Mouse (Mus musculus) CD4-positive, CD25-positive, alpha-beta regulatory T cell, adult 4 months (primary cell): Measurements from ENCODE around the gene Cphx3. TPM values are rescaled to one million over a fixed set of nuclear protein-coding genes. Genes with fewer than 3 reads are reported as not detected.
"Not testable (repeated sequence)": the region's sequence is repeated elsewhere in the genome, so short reads cannot be mapped to it uniquely, and the experiment has no call there.

Experiments
- ATAC-seq: one replicate; pipeline ENCODE4 v1.8.0; 2017
- polyA plus RNA-seq, 2 experiments: library from polyadenylated mRNA; unstranded; fragments of 100-300 nt; shearing (Covaris generic); gene quantifications; one replicate each; pipeline ENCODE4 v1.2.1; 2017

Cphx3 gene
- polyA plus RNA-seq: not detected

DNA sequence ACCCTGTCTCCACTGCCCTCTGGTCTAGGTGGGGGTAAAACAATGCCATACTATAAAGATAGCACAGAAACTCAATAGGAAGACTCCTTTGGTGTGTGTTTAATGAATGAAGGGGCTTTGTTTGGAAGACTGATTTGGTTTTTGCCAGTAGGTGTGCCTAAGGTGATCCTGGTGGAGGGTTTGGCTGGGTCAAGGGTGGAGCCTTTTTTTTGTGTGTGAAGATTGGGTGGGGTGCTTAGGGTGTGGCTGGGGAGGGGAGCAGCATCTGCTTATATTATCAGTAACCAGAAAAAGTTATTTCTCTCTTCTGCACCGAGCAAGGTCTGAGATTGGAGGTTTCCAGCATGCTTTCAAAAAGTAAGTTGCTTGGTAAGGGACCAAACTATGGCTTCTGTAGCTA is at the start of gene Cphx3:
Gene Cphx3, plus strand, starts transcription at position 301 of the 400 bp plus-strand sequence.
- ATAC-seq: not testable (repeated sequence)

DNA sequence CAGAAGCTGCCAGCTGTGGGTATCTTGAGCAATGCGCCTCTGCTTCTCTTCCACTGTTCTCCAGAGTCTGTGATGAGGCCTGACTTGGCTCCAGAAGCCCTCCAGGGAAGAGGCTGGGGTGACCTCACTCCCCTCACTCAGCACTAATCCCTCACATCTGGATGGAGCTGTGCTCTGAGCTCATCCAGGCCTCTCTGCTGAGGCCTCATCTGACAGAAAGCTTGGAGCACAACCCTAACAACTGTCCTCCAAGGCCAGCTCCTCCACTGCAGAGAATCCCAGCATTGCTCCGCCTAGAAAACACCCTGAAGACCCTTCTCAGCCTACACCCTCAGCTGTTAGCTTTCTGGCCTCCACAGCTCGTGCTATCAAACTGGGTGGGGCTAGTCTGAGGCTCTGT is 47.7 kb upstream of the Cphx3 start:
- ATAC-seq: not testable (repeated sequence)

DNA sequence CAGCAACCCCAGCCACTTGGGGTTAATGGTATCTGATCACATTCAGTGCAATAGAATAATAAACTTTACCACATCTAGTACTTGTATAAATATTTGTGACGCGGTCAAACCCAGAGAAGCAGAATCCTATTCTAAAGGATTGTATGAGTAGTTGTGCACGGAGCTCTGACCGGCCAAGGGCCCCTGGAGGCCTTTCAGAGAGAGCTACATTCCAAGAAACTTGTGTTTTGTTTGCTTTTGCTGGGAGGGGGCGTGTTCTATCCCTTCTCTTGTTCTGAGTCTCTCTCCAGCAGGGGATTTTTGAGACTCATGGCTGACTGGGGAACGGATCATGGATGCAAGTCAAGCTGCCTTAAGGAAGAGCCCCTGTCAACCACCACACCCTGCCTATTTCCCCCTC is 46.7 kb upstream of the Cphx3 start:
- ATAC-seq: not testable (repeated sequence)

DNA sequence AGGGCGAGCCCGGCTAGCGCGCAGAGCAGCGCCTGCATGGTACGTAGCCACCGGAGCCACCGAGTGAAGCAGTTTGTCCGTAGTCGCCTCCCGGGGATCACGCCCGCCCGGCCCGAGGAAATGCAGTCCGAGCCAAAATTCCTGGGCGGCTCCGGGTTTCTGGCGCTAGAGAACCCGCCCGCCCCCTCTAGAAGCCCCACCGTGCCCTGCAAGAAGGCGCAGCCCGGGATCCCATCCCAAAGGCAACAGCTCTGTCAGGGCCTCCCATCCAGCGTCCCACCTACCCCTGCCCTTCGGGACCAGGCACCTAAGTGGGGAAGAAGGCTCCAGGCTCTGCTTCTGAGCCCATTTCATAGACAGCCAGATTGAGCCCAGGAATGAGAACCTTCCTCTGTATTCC is 39.5 kb upstream of the Cphx3 start, which contains the start of gene Gm9780:
Gene Gm9780, minus strand, starts transcription at position 101 of the 400 bp plus-strand sequence.
- not testable (repeated sequence) for ATAC-seq

- not testable (repeated sequence) for ATAC-seq
Observed at GRCm38 (mm10) chr14:26045007-26045406, 37.1 kb upstream of the Cphx3 start.

GRCm38 (mm10) chr14:26047026-26047425 is 35.1 kb upstream of the Cphx3 start:
- ATAC-seq: peak; percentile 47

DNA sequence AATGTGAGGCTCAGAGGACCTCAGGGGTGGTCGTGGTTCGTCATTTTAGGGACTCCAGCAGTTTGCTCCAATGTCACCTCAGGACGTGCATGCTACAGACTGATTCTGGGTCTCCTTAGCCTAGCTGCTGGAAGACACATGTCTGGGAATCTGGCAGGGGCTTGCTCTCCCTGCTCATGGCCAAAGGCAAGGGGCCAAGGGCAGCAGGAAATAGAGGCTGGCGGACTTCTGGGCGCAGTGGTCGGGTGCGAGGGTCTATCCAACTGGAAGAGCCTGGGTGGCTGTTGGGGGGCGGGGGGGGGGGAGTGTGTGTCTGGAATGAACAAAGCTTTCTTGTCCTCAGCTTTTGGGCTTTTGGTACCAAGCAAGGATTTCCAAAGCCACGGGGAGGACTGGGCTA is 33.3 kb upstream of the Cphx3 start:
- not testable (repeated sequence) for ATAC-seq

DNA sequence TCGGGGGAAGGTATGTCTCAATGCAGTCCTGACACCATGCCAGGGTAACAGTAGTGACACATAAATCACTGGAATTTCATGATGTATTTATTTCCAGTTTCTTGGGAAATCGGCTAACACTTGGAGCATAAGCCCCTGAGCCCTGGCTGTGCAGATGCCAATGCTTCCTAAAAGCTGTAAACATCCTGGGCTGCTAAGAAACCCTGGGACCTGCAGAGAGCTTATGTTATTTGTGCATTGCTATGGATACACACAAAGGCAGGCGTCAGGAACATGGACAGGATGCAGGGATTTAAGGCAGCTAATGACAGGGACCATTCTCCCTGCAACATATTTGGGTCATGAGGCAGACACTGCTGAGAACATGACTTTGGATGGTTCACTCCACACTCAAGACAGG is 23.9 kb upstream of the Cphx3 start:
- not testable (repeated sequence) for ATAC-seq

GRCm38 (mm10) chr14:26059362-26059761 is 22.7 kb upstream of the Cphx3 start:
- not testable (repeated sequence) for ATAC-seq

DNA sequence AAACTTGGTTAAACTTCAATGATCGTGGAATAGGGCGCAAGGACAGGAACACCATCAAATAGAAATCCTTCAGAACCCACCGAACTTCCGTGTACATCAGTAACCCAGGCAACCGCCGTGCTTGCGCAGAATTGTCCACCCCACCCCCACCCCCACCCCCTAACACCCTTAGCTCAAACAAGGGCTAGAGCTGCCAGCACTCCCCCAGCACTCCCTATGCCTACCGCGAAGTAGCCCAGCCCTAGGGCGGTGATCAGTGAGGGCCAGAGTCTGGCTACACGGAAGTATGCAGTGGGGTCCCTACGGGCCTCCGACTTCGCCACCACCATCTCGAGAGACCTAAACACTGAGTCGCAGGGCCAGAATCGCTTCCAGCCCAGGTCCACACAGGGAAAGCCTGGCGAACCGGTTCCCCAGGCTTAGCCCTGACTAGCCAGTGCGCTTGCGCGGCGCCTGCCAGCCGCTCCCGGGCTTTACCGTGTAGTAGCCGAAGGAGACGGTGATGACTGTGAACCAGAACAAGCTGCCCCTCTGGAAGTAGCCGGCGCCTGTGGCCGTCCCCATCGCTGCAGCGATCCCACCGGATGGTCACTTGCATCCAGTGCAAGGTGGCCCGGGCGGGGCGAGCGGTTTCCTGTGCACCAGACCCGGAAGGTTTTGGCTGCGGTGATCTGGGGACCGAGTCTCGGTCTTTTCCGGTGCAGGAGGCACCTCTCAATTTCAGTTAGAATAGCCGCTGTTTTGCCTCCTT is 15.3 kb upstream of the Cphx3 start:
- ATAC-seq: peak; percentile 73

DNA sequence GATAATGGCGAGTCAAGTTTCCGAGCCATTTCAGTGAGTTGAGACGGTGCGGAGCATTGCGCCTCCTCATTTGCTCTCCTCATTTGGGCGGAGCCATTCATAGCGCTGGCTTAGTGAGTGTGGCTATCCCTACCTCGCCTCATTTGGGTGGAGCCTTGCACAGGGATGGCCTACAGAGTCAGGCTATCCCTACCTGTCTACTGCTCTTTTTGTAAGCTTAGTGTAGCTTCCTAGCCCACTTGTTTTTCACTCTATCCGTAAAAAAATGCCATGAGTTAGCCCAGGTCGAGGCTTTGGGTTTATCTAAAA is 14.8 kb upstream of the Cphx3 start, which contains the start of gene Tmem254c:
Gene Tmem254c, minus strand, starts transcription at position 31 of the 309 bp plus-strand sequence.
- ATAC-seq: peak; percentile 88

- not testable (repeated sequence) for ATAC-seq
Observed at GRCm38 (mm10) chr14:26076620-26077390, 5.3 kb upstream of the Cphx3 start.

GRCm38 (mm10) chr14:26081216-26081615 is 881 bp upstream of the Cphx3 start, which contains the start of gene Cphx2:
TSS of gene Cphx2 (plus strand) at chr14:26081516.
- not testable (repeated sequence) for ATAC-seq

GRCm38 (mm10) chr14:26097622-26098021 is 15.5 kb downstream of the Cphx3 start:
- not testable (repeated sequence) for ATAC-seq

GRCm38 (mm10) chr14:26118150-26118549 is 36.1 kb downstream of the Cphx3 start, which contains the start of gene Duxbl2:
TSS of gene Duxbl2 (plus strand) at chr14:26118349.
- ATAC-seq: not testable (repeated sequence)

- not testable (repeated sequence) for ATAC-seq
Observed at GRCm38 (mm10) chr14:26118550-26119000, 36.5 kb downstream of the Cphx3 start.

GRCm38 (mm10) chr14:26119095-26119494 is 37.0 kb downstream of the Cphx3 start:
- not testable (repeated sequence) for ATAC-seq

DNA sequence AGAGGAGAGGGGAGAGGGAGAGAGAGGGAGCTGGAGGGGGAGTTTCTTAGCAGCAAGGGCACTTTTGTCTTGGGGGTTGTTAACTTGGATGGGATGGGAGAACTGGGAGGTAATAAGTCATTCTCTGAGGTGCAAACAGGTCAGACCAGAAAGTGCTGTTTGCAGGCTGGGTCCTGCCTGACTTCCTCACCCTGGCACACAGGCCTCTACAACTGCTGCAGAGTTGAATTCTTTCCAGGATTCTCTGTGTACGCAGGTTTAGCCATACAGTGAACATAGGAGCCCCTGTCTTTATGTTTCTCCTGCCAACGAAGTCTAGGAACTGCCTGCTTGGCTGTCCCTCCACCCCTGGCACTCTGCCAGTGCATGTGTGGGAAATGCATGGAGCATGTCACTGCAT is 65.0 kb downstream of the Cphx3 start:
- not testable (repeated sequence) for ATAC-seq

DNA sequence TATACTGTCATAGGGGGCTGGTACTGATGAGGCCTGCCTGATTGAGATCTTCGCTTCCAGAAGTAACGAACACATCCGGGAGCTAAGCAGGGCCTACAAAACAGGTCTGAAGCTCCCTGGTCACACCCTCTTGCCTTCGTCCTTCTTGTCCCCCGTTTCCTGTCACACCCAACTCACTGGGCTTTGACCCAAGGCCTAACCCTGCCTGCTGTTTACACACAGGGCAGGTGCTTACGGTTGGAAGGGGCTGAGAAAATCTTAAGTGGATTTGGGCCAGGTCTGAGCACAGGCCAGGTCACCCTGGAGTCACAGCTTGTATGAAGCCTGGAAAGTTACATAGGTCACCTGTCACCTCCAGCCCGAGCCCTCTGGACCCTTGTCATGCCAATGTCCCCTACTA is 73.9 kb downstream of the Cphx3 start:
- ATAC-seq: not testable (repeated sequence)

- not testable (repeated sequence) for ATAC-seq
Observed at GRCm38 (mm10) chr14:26161156-26161555, 79.1 kb downstream of the Cphx3 start.

- not testable (repeated sequence) for ATAC-seq
Observed at GRCm38 (mm10) chr14:26162423-26162822, 80.3 kb downstream of the Cphx3 start.

DNA sequence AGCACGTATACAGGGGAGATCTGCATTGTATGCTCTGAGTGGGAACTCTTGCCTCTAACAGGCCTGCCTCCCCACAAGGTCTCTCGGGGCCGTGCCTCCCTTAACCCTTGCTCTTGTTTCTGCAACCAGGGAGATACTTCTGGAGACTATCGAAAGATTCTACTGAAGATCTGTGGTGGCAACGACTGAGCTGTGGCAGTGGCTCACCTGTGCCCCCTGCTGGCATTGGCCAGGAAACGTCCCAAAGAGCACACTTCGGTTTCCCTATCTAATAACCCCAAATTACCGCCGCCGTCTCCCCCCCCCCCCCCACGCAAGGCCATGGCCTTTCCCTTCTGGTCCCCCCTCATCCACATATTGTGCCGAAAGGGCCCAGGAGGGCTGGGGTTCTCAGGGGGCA is 83.2 kb downstream of the Cphx3 start:
- ATAC-seq: peak; percentile 57

DNA sequence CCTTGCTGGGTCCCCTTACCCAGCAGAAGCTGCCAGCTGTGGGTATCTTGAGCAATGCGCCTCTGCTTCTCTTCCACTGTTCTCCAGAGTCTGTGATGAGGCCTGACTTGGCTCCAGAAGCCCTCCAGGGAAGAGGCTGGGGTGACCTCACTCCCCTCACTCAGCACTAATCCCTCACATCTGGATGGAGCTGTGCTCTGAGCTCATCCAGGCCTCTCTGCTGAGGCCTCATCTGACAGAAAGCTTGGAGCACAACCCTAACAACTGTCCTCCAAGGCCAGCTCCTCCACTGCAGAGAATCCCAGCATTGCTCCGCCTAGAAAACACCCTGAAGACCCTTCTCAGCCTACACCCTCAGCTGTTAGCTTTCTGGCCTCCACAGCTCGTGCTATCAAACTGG is 91.9 kb downstream of the Cphx3 start:
- ATAC-seq: not testable (repeated sequence)
